Mouse (Mus musculus) ES-E14 (cell line): ENCODE results near the gene Patz1. TPM values are rescaled to one million over a fixed set of nuclear protein-coding genes. Genes with fewer than 3 reads are reported as not detected.
A peak's percentile ranks its signal among the peaks of the same experiment; 100 is the strongest.

Source experiments
- DNase-seq: peaks from one replicate; pipeline ENCODE4 v3.0.0-alpha.2; 2013; ENCODE audit warnings: low read depth, low spot score
- H3K27ac ChIP-seq: 2 replicates; pipeline ENCODE4 v1.5.1; 2012; ENCODE audit warnings: low read depth, mild to moderate bottlenecking, low read length, moderate library complexity, mixed read lengths; ENCODE audit not compliant: poor library complexity, insufficient read depth, severe bottlenecking
- H3K36me3 ChIP-seq: 2 replicates; pipeline ENCODE4 v1.6.1; 2012; ENCODE audit warnings: mild to moderate bottlenecking, low read length, moderate library complexity, mixed read lengths; ENCODE audit not compliant: control insufficient read depth, poor library complexity, insufficient read depth, severe bottlenecking
- H3K4me1 ChIP-seq, 2 experiments: fragments of 150-350 bp in 1 of 2; sonication (generic) in 1 of 2; 2 replicates each; pipeline ENCODE4 v1.6.1; 2012; ENCODE audit warnings: low read length in 2 of 2, mild to moderate bottlenecking in 1 of 2, mixed read lengths in 1 of 2; ENCODE audit not compliant: control insufficient read depth in 2 of 2, insufficient read depth in 2 of 2, poor library complexity in 1 of 2
- H3K4me3 ChIP-seq, 2 experiments: fragments of 150-350 bp in 1 of 2; sonication (generic) in 1 of 2; 2 replicates each; pipeline ENCODE4 v1.5.1; 2012; ENCODE audit warnings: low read length in 2 of 2, low read depth in 1 of 2, mild to moderate bottlenecking in 1 of 2, mixed read lengths in 1 of 2; ENCODE audit not compliant: insufficient read depth in 1 of 2, poor library complexity in 1 of 2, severe bottlenecking in 1 of 2
- H3K9ac ChIP-seq: 2 replicates; pipeline ENCODE4 v1.6.1; 2012; ENCODE audit warnings: low read depth, mild to moderate bottlenecking, low read length, mixed read lengths; ENCODE audit not compliant: poor library complexity, insufficient read depth, severe bottlenecking
- H3K9me3 ChIP-seq: fragments of 150-350 bp; sonication (generic); 2 replicates; pipeline ENCODE4 v1.6.1; 2012; ENCODE audit warnings: low read depth, mild to moderate bottlenecking, low read length; ENCODE audit not compliant: control insufficient read depth, insufficient read depth
- CHD2 ChIP-seq: IDR thresholded peaks from 2 replicates; pipeline ENCODE4 v1.6.1; 2014; ENCODE audit warnings: mild to moderate bottlenecking, low read depth, low read length, inconsistent platforms
- HCFC1 ChIP-seq: IDR thresholded peaks from 2 replicates; pipeline ENCODE4 v1.6.1; 2012; ENCODE audit warnings: low read length, inconsistent platforms, borderline replicate concordance; ENCODE audit not compliant: insufficient read depth
- MAFK ChIP-seq: IDR thresholded peaks from 2 replicates; pipeline ENCODE4 v1.6.1; 2014; ENCODE audit warnings: mild to moderate bottlenecking, low read depth, low read length, inconsistent platforms; ENCODE audit not compliant: insufficient read depth
- ZC3H11A ChIP-seq: IDR thresholded peaks from 2 replicates; pipeline ENCODE4 v1.6.1; 2012; ENCODE audit warnings: low read depth, mild to moderate bottlenecking, inconsistent platforms, low read length, borderline replicate concordance
- ZNF384 ChIP-seq: IDR thresholded peaks from 2 replicates; pipeline ENCODE4 v1.6.1; 2012; ENCODE audit warnings: low read depth, low read length, inconsistent platforms
- in situ Hi-C, 2 experiments: fragments of 600-800 bp; cut with MboI; formaldehyde crosslinking; loops; one replicate each; pipeline ENCODE4 v1.15.1; 2025; ENCODE audit warnings: low sequenced_read_pairs in 2 of 2, inconsistent platforms in 1 of 2; ENCODE audit not compliant: unreplicated experiment in 2 of 2
- total RNA-seq: library from RNA; depleted of rRNA; stranded (reverse); fragments of 300-350 nt; gene quantifications from 2 replicates; pipeline ENCODE4 v1.2.3, GENCODE M21; 2012

The Patz1 gene
- total RNA-seq, 1 experiment = 61.8 TPM

- in situ Hi-C loops = no loop called here
- H3K4me1 ChIP-seq = peaks cover 18% of the 10 kb centered on the region in 2 experiments; a peak in 3 of 4 replicates
- TF ChIP-seq HCFC1 (no peak), CHD2 (no peak), ZNF384 (no peak), ZC3H11A (no peak), MAFK (no peak)
These were observed 40.4 kb downstream of the Patz1 start for GRCm38 (mm10) chr11:3328806-3329775.

GRCm38 (mm10) chr11:3329891-3330451, 41.3 kb downstream of the Patz1 start, which contains the start of gene Pik3ip1:
TSS of gene Pik3ip1 (plus strand) at chr11:3330401.
- H3K4me1 ChIP-seq = peaks cover 18 to 26% of the 10 kb centered on the region in 2 experiments; a peak in 3 of 4 replicates
- no peak within 1 kb of the TSS; the same call in 1 of the 2 replicates for H3K27ac ChIP-seq
- H3K9me3 ChIP-seq = no peaks in the 10 kb centered on the region
- DNase-seq = no peak
- in situ Hi-C loops = no loop called here
- H3K4me3 ChIP-seq = peak within 1 kb of the TSS; percentile 77 to 88
- peak within 1 kb of the TSS; percentile 60; the same call in 1 of the 2 replicates for H3K9ac ChIP-seq
- H3K36me3 ChIP-seq = no peaks in the 10 kb centered on the region; the same call in 1 of the 2 replicates
- TF ChIP-seq HCFC1 = no peak
- TF ChIP-seq MAFK = no peak

More at GRCm38 (mm10) chr11:3328806-3329775, 40.4 kb downstream of the Patz1 start:
- Histone ChIP-seq H3K9ac (no peak overlapping the region), H3K36me3 (no peaks in the 10 kb centered on the region; the same call in 1 of the 2 replicates), H3K27ac (no peak overlapping the region; the same call in 1 of the 2 replicates), H3K9me3 (no peaks in the 10 kb centered on the region), H3K4me3 (no peak overlapping the region)
- DNase-seq = no peak

GRCm38 (mm10) chr11:3330566-3330965, 41.9 kb downstream of the Patz1 start:
- no peak overlapping the region for H3K27ac ChIP-seq
- no peaks in the 10 kb centered on the region; the same call in 1 of the 2 replicates for H3K36me3 ChIP-seq
- in situ Hi-C loops = no loop called here
- peak overlapping the region; percentile 60; the same call in 1 of the 2 replicates for H3K9ac ChIP-seq
- H3K4me1 ChIP-seq = peaks cover 18 to 32% of the 10 kb centered on the region in 2 experiments; a peak in 3 of 4 replicates
- H3K4me3 ChIP-seq = peak overlapping the region; percentile 77 to 88
- DNase-seq = no peak
- H3K9me3 ChIP-seq = no peaks in the 10 kb centered on the region
- no peak for TF ChIP-seq ZNF384

- TF ChIP-seq ZNF384 (no peak), CHD2 (no peak), HCFC1 (no peak)
- DNase-seq = no peak
- Histone ChIP-seq H3K4me3 (peak overlapping the region; percentile 77 to 88), H3K9ac (peak overlapping the region; percentile 88), H3K4me1 (peaks cover 18 to 36% of the 10 kb centered on the region in 2 experiments), H3K36me3 (no peaks in the 10 kb centered on the region; the same call in 1 of the 2 replicates), H3K9me3 (no peaks in the 10 kb centered on the region), H3K27ac (no peak overlapping the region)
- in situ Hi-C loops = no loop called here
These were observed 42.5 kb downstream of the Patz1 start for GRCm38 (mm10) chr11:3330991-3331750.
